Mouse (Mus musculus): Measurements from ENCODE around the gene Nek4.

Gene Nek4

GRCm38 (mm10) chr14:30951154-30951825 lies at the start of gene Nek4:
Gene Nek4 (plus strand): TSS chr14:30951377.
- peak; percentile 98 for DNase-seq (ENCODE audit: low read depth, low spot score)

- no peak for DNase-seq (ENCODE audit: low read depth, low spot score)
Observed at GRCm38 (mm10) chr14:30902628-30903027, 48.5 kb upstream of the Nek4 start.

GRCm38 (mm10) chr14:30903036-30903435 lies 48.1 kb upstream of the Nek4 start:
- DNase-seq (ENCODE audit: low read depth, low spot score), result no peak

DNA sequence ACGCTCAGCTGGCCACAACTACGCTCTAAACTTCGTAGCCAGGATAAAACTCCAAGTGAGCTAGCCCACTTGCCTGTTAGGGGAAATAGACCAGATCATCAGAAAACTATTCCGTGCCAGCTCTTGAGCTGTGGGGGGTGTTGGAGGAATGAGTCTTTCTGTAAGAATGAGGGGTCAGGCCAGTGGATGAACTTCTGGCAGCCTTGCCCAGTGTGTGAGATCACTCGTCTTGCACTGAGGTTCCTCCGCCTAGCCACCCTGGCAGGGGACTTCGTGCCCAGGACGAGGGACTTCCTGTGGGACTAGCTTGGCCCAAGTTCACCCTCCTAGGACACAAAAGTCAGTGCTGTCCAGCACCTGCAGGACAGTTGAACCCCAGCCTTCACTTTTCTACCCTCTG lies 46.9 kb upstream of the Nek4 start:
- DNase-seq (ENCODE audit: low read depth, low spot score), result no peak

DNA sequence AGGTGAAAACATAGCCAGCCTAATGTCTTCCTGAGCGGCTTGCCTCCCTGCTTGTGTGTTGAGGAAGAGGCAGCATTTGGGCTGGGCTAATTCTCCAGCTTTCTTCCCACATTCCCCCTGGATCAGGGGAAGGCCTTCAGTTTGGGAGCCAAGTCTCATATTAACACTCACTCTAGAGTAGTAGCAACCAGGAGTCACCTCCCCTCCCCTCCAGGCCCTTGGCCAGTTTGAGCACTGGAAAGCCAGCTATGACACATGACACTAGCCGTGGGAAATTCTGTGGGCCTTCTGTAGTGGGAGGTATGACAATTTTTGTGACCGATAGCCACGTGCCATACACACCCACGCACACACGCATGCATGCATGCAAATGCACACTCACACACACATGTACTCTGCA lies 45.2 kb upstream of the Nek4 start:
- no peak for DNase-seq (ENCODE audit: low read depth, low spot score)

DNA sequence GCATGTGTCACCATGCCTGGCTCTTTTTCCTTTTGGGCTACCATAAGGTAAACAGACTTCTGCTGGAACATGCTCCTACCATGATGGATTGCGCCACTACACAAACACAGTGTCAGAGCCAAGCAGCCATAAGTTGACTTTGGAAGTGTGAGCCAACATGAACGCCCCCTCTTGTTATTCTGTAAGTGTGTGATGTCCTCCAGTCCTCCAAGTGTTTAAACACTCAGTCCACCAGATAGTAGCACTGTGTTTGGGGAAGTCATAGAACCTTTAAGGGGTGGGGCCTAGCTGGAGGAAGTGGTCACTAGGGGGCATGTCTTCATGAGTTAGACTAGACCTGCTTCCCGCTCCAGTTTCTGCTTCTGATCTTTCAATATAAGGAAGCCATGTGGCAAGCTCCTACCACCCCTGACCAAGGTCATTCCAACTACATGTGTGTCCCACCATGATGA lies 43.3 kb upstream of the Nek4 start:
- no peak for DNase-seq (ENCODE audit: low read depth, low spot score)

- no peak for DNase-seq (ENCODE audit: low read depth, low spot score)
Observed at GRCm38 (mm10) chr14:30911141-30911540, 40.0 kb upstream of the Nek4 start.

DNA sequence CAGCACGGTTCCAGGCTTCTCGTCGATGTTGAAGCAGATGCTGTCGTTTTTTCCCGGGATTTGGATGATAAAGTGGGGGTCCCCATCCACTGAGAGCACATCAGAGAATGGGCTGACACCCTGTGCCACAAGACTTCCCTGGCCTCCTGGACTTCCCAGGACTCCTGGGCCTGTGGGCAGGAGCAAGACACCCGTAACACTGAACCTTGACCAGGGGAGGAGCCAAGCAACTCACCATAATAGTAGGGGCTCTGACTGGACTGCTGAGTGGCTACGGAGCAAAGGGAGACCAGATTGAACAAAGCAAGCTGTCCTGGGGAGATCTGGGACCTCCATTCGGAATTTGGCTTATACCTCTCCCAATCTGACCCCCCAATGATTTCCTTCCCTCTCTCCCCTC lies 38.5 kb upstream of the Nek4 start:
- no peak for DNase-seq (ENCODE audit: low read depth, low spot score)

GRCm38 (mm10) chr14:30913404-30913803 lies 37.8 kb upstream of the Nek4 start:
- DNase-seq (ENCODE audit: low read depth, low spot score), result no peak

DNA sequence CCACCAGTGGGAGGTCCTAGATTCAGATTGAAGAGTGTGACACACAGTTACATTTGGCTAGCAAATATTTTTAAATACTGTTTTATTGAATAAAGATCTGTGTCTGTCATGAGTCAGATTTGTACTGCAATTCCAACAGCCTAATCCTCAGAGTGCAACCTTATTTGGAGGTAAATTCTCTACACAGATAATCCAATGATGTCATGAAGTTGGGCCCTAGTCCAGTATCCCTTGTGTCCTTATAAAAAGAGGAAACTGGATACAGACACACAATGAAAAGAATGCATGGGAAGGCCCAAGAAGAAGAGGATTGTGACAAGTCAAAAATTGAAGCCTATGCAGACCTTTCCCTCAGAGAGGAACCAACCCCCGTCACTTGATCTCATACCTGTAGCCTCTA lies 34.7 kb upstream of the Nek4 start:
- DNase-seq (ENCODE audit: low read depth, low spot score), result no peak

- no peak for DNase-seq (ENCODE audit: low read depth, low spot score)
Observed at GRCm38 (mm10) chr14:30922053-30922670, 29.0 kb upstream of the Nek4 start.

DNA sequence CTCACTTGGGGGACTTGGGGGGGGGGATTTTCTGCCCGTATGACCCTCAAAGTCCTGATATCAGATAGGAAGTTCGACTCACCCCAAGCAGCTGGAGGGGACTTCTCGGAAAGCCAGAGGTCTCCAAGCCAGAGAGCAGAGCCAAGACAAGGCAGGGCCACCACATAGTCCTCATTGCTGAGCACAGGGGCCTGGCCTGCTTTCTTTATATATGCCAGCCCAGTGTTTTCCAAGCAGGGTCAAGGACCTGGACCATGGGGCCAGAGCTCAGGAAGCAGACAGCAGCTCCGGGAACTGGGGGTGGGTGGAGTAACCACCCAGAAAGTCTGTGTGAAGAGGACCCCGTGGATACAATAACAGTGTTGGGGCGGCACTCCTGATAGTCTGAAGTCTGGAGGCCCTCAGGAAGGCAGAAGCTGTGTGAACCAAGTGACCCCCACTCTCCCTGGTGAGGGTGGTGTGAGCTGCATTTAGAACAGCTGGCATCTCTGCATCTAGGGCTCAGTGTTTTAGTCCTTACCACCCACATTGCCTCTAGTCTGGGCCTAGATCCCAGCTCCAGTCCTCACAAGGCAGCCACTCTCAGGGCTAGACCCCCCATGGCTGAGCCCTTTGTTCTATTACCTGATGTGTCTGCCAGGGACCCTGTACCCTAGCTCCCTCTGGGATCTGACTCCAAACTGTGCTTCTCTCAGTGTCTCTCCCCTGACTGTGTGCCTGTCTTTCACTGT lies 27.6 kb upstream of the Nek4 start, which contains the start of gene Itih3:
Gene Itih3, minus strand, starts transcription at position 386 of the 731 bp plus-strand sequence.
- DNase-seq (ENCODE audit: low read depth, low spot score), result no peak

DNA sequence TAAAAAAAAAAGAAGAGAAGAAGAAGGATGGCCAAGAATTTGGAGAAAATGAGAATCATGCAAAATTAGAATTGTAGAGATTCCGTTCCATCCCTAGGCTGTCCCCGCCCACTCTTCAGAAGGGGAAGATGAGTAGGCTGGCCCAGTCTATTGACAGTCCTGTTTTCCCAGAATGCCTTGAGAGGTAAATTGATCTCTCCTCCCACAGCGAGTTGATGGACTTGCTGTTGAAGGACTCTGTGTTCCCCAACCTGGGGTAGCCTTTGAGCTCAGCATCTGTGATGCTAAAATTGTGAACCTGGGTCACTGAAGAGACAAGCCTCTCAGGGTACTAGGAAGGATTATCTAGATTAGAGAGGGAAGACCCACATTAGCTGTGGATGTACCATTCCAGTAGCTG lies 25.7 kb upstream of the Nek4 start:
- DNase-seq (ENCODE audit: low read depth, low spot score), result no peak

DNA sequence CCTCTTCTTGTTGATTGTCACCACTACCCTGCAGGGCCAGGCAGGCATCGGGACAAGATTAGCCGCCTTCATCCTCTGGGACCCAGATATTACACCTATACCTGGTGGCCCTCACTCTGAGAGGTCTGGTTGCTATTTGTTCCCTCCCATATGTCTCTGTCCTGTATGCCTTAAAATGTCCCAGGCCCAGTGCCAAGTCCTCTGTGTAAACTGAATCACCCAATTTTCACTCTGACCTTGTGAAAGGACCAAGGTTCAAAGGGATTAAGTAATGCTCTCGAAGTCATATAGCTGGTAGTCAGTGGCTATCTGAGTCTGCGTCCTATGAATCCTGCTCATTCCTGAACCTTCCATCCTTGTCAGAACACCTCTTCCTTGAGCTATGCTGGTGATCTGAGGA lies 20.8 kb upstream of the Nek4 start:
- no peak for DNase-seq (ENCODE audit: low read depth, low spot score)

- no peak for DNase-seq (ENCODE audit: low read depth, low spot score)
Observed at GRCm38 (mm10) chr14:30933351-30933750, 17.8 kb upstream of the Nek4 start.

DNA sequence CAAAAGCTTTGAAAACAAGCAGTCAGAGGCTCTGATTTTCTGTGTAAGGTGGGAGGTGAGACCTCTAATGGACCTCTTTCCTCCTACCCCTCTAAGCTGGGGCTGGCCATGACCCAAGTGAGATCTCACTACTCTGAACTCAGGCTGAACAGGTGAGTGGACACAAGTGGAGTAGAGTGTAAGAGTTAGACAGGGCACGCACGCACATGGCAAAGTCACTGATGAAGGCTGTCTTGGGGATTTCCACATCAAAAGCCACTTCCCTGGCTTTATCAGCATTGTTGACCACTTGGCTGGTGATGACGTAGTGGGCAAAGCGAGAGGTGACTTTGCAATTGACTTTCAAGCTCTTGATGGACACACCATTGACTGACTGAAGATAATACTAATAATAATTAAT lies 8.9 kb upstream of the Nek4 start:
- DNase-seq (ENCODE audit: low read depth, low spot score), result no peak

- DNase-seq (ENCODE audit: low read depth, low spot score), result no peak
Observed at GRCm38 (mm10) chr14:30943038-30943437, 8.1 kb upstream of the Nek4 start, which contains the start of gene Itih1. Gene Itih1 (minus strand): TSS chr14:30943289.

- peak; percentile 70 for DNase-seq (ENCODE audit: low read depth, low spot score)
Observed at GRCm38 (mm10) chr14:30943860-30944674, 7.1 kb upstream of the Nek4 start.

GRCm38 (mm10) chr14:30944745-30945144 lies 6.4 kb upstream of the Nek4 start:
- DNase-seq (ENCODE audit: low read depth, low spot score), result no peak

DNA sequence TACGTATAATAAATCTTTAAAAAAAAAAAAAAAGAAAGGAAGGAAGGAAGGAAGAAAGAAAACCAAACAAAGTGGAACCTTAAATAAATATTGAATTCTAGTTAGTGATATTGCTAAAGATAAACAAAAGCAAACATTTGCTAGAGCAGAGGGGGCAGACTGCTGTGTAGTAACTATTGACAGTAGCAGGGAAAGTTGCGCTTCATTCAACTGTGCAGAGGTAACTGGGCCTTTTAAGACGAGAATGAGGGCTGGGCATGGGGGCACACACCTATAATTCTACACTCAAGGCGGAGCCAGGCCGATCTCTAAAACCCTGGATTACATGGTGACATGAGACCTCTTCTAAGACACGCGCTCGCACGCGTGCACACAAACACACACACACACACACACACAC lies 1.2 kb upstream of the Nek4 start:
- DNase-seq (ENCODE audit: low read depth, low spot score), result no peak

GRCm38 (mm10) chr14:30958517-30958916 lies 7.3 kb downstream of the Nek4 start:
- no peak for DNase-seq (ENCODE audit: low read depth, low spot score)

DNA sequence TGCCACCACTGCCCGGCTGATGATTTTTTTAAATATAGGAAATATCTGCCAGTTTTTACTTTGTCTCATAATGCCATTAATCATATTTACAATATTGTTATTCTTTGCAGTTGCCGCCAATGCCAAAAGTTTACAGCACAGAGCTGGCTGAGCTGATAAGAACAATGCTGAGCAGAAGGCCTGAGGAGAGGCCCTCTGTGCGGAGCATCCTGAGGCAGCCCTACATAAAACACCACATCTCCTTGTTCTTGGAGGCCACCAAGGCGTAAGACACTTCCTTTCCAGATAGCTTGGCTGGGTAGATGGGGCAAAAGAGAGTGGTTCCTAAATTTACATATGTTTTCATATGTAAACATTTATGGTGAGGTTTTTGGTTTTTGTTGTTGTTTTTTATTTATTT lies 7.9 kb downstream of the Nek4 start:
- no peak for DNase-seq (ENCODE audit: low read depth, low spot score)

All from ZHBTc4 (cell line).